Mouse (Mus musculus) neural tube, embryonic 14.5 days (tissue): ENCODE measurements around the gene Gm38392. TPM values are rescaled to one million over a fixed set of nuclear protein-coding genes. Genes with fewer than 3 reads are reported as not detected.
A peak's percentile ranks its signal among the peaks of the same experiment; 100 is the strongest.

Source experiments
- ATAC-seq: fragments of 200-750 bp; cut with Nextera tagmentation; 2 replicates; pipeline ENCODE4 v1.8.0; 2017; ENCODE audit warnings: low read depth, mild to moderate bottlenecking, moderate TSS enrichment, moderate library complexity
- H3K27ac ChIP-seq: fragments of 300-500 bp; sonication (generic); 2 replicates; pipeline ENCODE4 v1.5.1; 2014; ENCODE audit warnings: low read depth, mild to moderate bottlenecking, control low read depth, low read length, moderate library complexity, mixed read lengths
- H3K27me3 ChIP-seq: fragments of 300-500 bp; sonication (generic); 2 replicates; pipeline ENCODE4 v1.6.1; 2014; ENCODE audit warnings: low read length; ENCODE audit not compliant: control insufficient read depth, insufficient read depth
- H3K36me3 ChIP-seq: fragments of 300-500 bp; sonication (generic); 2 replicates; pipeline ENCODE4 v1.6.1; 2014; ENCODE audit warnings: low read length, mixed read lengths; ENCODE audit not compliant: control insufficient read depth, insufficient read depth
- H3K4me1 ChIP-seq: fragments of 300-500 bp; sonication (generic); 2 replicates; pipeline ENCODE4 v1.6.1; 2014; ENCODE audit warnings: low read length; ENCODE audit not compliant: control insufficient read depth, insufficient read depth
- H3K4me2 ChIP-seq: fragments of 300-500 bp; sonication (generic); 2 replicates; pipeline ENCODE4 v1.6.1; 2014; ENCODE audit warnings: mild to moderate bottlenecking, low read depth, low read length, control low read depth
- H3K4me3 ChIP-seq: fragments of 300-500 bp; sonication (generic); 2 replicates; pipeline ENCODE4 v1.5.1; 2014; ENCODE audit warnings: low read depth, low read length, control low read depth, mixed read lengths
- H3K9ac ChIP-seq: fragments of 300-500 bp; sonication (generic); replicated peaks from 2 replicates; pipeline ENCODE4 v1.6.1; 2014; ENCODE audit warnings: low read depth, mild to moderate bottlenecking, control low read depth, low read length, mixed read lengths
- H3K9me3 ChIP-seq: fragments of 300-500 bp; sonication (generic); 2 replicates; pipeline ENCODE4 v1.6.1; 2016; ENCODE audit warnings: low read length; ENCODE audit not compliant: control insufficient read depth
- WGBS: fragments of 180-500 bp; shearing (Covaris S2); extraction: QIAGEN DNeasy Blood & Tissue Kit; methylation state at CpG from one replicate; pipeline ENCODE4 v1.1.7; 2014; 5-methylcytosine and 5-hydroxymethylcytosine counted together
- polyA plus RNA-seq: library from polyadenylated mRNA; unstranded; fragments of >200 nt; fragmentation: Nextera tagmentation; extraction: Ambion mirVana; gene quantifications from 2 replicates; pipeline ENCODE4 v1.2.1, GENCODE M21; 2014

Gene Gm38392
- polyA plus RNA-seq, 1 experiment from 2014 or later: 0.72 TPM

GRCm38 (mm10) chr3:88244071-88244470, 42.9 kb downstream of the Gm38392 start:
- no peak for ATAC-seq
- Histone ChIP-seq H3K36me3 (no peaks in the 10 kb centered on the region), H3K27me3 (no peaks in the 10 kb centered on the region; the same call in 1 of the 2 replicates), H3K4me1 (peaks cover 13% of the 10 kb centered on the region), H3K9me3 (no peaks in the 10 kb centered on the region), H3K27ac (no peak overlapping the region), H3K4me3 (no peak overlapping the region), H3K4me2 (no peak overlapping the region), H3K9ac (no peak overlapping the region; the same call in 1 of the 2 replicates)
- 7% methylated on average over 2 of the region's 2 CpGs for WGBS

- Histone ChIP-seq H3K9me3 (no peaks in the 10 kb centered on the region), H3K36me3 (no peaks in the 10 kb centered on the region), H3K4me3 (no peak overlapping the region), H3K4me1 (peaks cover 17% of the 10 kb centered on the region), H3K4me2 (peak overlapping the region; percentile 9; the same call in 1 of the 2 replicates), H3K9ac (no peak overlapping the region), H3K27me3 (no peaks in the 10 kb centered on the region; the same call in 1 of the 2 replicates), H3K27ac (peak overlapping the region; percentile 78)
- peak; percentile 42; the same call in 1 of the 2 replicates for ATAC-seq
- under 1% methylated on average over 13 of the region's 13 CpGs for WGBS
Observed at GRCm38 (mm10) chr3:88242531-88242930, 44.5 kb downstream of the Gm38392 start.

- Histone ChIP-seq H3K4me1 (peaks cover 17% of the 10 kb centered on the region), H3K9me3 (no peaks in the 10 kb centered on the region), H3K4me3 (no peak overlapping the region), H3K36me3 (no peaks in the 10 kb centered on the region), H3K27ac (peak overlapping the region; percentile 78), H3K4me2 (peak overlapping the region; percentile 41), H3K27me3 (no peaks in the 10 kb centered on the region; the same call in 1 of the 2 replicates), H3K9ac (peak overlapping the region; percentile 39)
- WGBS: 2% methylated on average over 41 of the region's 48 CpGs
- ATAC-seq: peak; percentile 30
Observed at GRCm38 (mm10) chr3:88241045-88241786, 45.8 kb downstream of the Gm38392 start.

- 40% methylated on average over 4 of the region's 4 CpGs for WGBS
- Histone ChIP-seq H3K36me3 (no peaks in the 10 kb centered on the region), H3K4me1 (peaks cover 17% of the 10 kb centered on the region)
Observed at GRCm38 (mm10) chr3:88239446-88239845, 47.6 kb downstream of the Gm38392 start.

GRCm38 (mm10) chr3:88238866-88239391, 48.1 kb downstream of the Gm38392 start:
- no peaks in the 10 kb centered on the region for H3K9me3 ChIP-seq
- peaks cover 20% of the 10 kb centered on the region for H3K4me1 ChIP-seq
- peak; percentile 70 for ATAC-seq
- no peaks in the 10 kb centered on the region for H3K27me3 ChIP-seq
- 0 out of 2 replicates have a peak overlapping the region, but pooled peaks have one; percentile 3 for H3K9ac ChIP-seq
- H3K27ac ChIP-seq: peak overlapping the region; percentile 78
- no peak overlapping the region for H3K4me3 ChIP-seq
- WGBS: 20% methylated on average over 8 of the region's 8 CpGs
- H3K36me3 ChIP-seq: no peaks in the 10 kb centered on the region
- no peak overlapping the region for H3K4me2 ChIP-seq

More at GRCm38 (mm10) chr3:88239446-88239845, 47.6 kb downstream of the Gm38392 start:
- no peak for ATAC-seq
- Histone ChIP-seq H3K27ac (peak overlapping the region; percentile 78), H3K9ac (0 out of 2 replicates have a peak overlapping the region, but pooled peaks have one; percentile 3), H3K4me2 (no peak overlapping the region), H3K27me3 (no peaks in the 10 kb centered on the region; the same call in 1 of the 2 replicates), H3K4me3 (no peak overlapping the region), H3K9me3 (no peaks in the 10 kb centered on the region)

GRCm38 (mm10) chr3:88237556-88238194, 49.3 kb downstream of the Gm38392 start:
- peak overlapping the region; percentile 78 for H3K27ac ChIP-seq
- peaks cover 17% of the 10 kb centered on the region for H3K4me1 ChIP-seq
- no peaks in the 10 kb centered on the region for H3K36me3 ChIP-seq

GRCm38 (mm10) chr3:88237161-88237555, 49.9 kb downstream of the Gm38392 start:
- no peak overlapping the region for H3K4me3 ChIP-seq
- H3K4me2 ChIP-seq: no peak overlapping the region
- peaks cover 18% of the 10 kb centered on the region for H3K4me1 ChIP-seq
- H3K36me3 ChIP-seq: no peaks in the 10 kb centered on the region
- ATAC-seq: no peak
- no peak overlapping the region for H3K9ac ChIP-seq
- H3K9me3 ChIP-seq: no peaks in the 10 kb centered on the region
- peak overlapping the region; percentile 78; the same call in 1 of the 2 replicates for H3K27ac ChIP-seq
- 24% methylated on average over 6 of the region's 6 CpGs for WGBS
- H3K27me3 ChIP-seq: no peaks in the 10 kb centered on the region

More at GRCm38 (mm10) chr3:88237556-88238194, 49.3 kb downstream of the Gm38392 start:
- H3K27me3 ChIP-seq: no peaks in the 10 kb centered on the region
- H3K4me3 ChIP-seq: no peak overlapping the region
- ATAC-seq: no peak
- 7% methylated on average over 10 of the region's 10 CpGs for WGBS
- H3K9ac ChIP-seq: 0 out of 2 replicates have a peak overlapping the region, but pooled peaks have one; percentile 17
- H3K9me3 ChIP-seq: no peaks in the 10 kb centered on the region
- no peak overlapping the region for H3K4me2 ChIP-seq

- Histone ChIP-seq H3K4me3 (no peak overlapping the region), H3K4me1 (peaks cover 26% of the 10 kb centered on the region; the same call in 1 of the 2 replicates), H3K27me3 (no peaks in the 10 kb centered on the region), H3K4me2 (no peak overlapping the region), H3K27ac (peak overlapping the region; percentile 76), H3K9me3 (no peaks in the 10 kb centered on the region), H3K9ac (no peak overlapping the region), H3K36me3 (no peaks in the 10 kb centered on the region)
- ATAC-seq: no peak
- WGBS: 27% methylated on average over 2 of the region's 2 CpGs
Observed at GRCm38 (mm10) chr3:88235616-88236015, 51.4 kb downstream of the Gm38392 start.
